Mouse (Mus musculus) neural tube, embryonic 13.5 days (tissue): Measurements from ENCODE around the gene Gm572. TPM values are rescaled to one million over a fixed set of nuclear protein-coding genes. Genes with fewer than 3 reads are reported as not detected.
A peak's percentile ranks its signal among the peaks of the same experiment; 100 is the strongest.

Experiments
- ATAC-seq: fragments of 200-750 bp; cut with Nextera tagmentation; 2 replicates; pipeline ENCODE4 v1.8.0; 2017; ENCODE audit warnings: low read depth, mild to moderate bottlenecking, moderate TSS enrichment, moderate library complexity
- H3K27ac ChIP-seq: fragments of 300-500 bp; sonication (generic); replicated peaks from 2 replicates; pipeline ENCODE4 v1.5.1; 2015; ENCODE audit warnings: moderate library complexity, mild to moderate bottlenecking, inconsistent platforms
- H3K27me3 ChIP-seq: fragments of 300-500 bp; sonication (generic); 2 replicates; pipeline ENCODE4 v1.6.1; 2015; ENCODE audit warnings: mild to moderate bottlenecking, inconsistent platforms
- H3K36me3 ChIP-seq: fragments of 300-500 bp; sonication (generic); 2 replicates; pipeline ENCODE4 v1.6.1; 2015; ENCODE audit warnings: mild to moderate bottlenecking, inconsistent platforms
- H3K4me1 ChIP-seq: fragments of 300-500 bp; sonication (generic); replicated peaks from 2 replicates; pipeline ENCODE4 v1.6.1; 2015; ENCODE audit warnings: inconsistent platforms
- H3K4me2 ChIP-seq: fragments of 300-500 bp; sonication (generic); 2 replicates; pipeline ENCODE4 v1.6.1; 2015; ENCODE audit warnings: inconsistent platforms, mild to moderate bottlenecking, moderate library complexity
- H3K4me3 ChIP-seq: fragments of 300-500 bp; sonication (generic); 2 replicates; pipeline ENCODE4 v1.5.1; 2015; ENCODE audit warnings: mild to moderate bottlenecking, inconsistent platforms
- H3K9ac ChIP-seq: fragments of 300-500 bp; sonication (generic); 2 replicates; pipeline ENCODE4 v1.6.1; 2015; ENCODE audit warnings: moderate library complexity, mild to moderate bottlenecking, inconsistent platforms
- H3K9me3 ChIP-seq: fragments of 300-500 bp; sonication (generic); 2 replicates; pipeline ENCODE4 v1.6.1; 2016; ENCODE audit warnings: inconsistent platforms
- WGBS: fragments of 180-500 bp; shearing (Covaris S2); methylation state at CpG from one replicate; pipeline ENCODE4 v1.1.7; 2015; 5-methylcytosine and 5-hydroxymethylcytosine counted together
- polyA plus RNA-seq: library from polyadenylated mRNA; unstranded; fragments of >200 nt; fragmentation: Nextera tagmentation; extraction: Ambion mirVana; gene quantifications from 2 replicates; pipeline ENCODE4 v1.2.1, GENCODE M21; 2015

Gm572 gene
- polyA plus RNA-seq: not detected in 2 replicates

DNA sequence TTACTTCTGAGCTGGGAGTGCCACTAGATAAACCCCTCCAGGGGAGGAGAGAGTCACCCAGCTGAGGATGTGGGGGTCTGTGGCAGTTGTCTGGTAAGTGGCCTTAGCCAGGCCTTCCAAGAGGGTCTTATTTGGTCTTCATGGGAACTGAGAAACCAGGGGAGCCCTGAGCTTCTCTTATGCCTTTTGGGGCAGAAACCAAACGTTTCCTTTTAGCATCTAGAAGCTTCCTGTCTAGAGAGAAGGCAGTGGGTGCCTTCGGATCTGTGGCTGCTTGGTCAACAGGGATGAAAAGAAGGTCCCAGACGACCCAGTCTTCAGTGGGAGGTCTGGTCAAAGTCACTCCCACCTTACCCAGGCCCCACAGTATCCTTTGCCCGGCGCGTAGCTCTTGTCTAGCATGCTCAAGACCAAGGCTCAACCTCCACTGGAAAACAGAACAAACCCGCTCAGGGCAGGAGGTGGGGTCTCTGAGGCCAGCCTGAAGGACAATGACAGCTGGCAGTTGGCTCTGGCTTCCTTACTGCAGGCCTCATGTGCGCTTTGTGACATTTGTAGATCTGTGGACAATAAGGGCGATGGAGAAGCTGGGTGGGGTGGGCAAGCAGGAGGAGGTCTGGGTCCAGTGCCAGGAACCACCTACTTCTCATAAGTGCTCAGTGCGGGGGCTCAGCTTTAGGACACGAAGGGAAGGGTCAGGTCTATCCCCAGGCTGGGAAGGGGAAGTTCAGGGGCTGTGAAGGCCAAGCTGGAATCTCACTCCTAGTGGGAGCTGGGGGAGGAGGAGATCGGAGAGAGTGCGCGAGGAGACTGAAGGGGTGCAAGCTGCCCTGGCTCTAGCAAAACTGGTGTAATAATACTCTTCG, at the start of gene Gm572:
Gm572 (plus strand) TSS at position 27 of the 866 bp plus-strand sequence.
- ATAC-seq: 0 out of 2 replicates have a peak, but pooled peaks have one; percentile 32
- 71% methylated on average over 15 of the region's 15 CpGs for WGBS
- peak within 1 kb of the TSS; percentile 35 for H3K4me2 ChIP-seq

DNA sequence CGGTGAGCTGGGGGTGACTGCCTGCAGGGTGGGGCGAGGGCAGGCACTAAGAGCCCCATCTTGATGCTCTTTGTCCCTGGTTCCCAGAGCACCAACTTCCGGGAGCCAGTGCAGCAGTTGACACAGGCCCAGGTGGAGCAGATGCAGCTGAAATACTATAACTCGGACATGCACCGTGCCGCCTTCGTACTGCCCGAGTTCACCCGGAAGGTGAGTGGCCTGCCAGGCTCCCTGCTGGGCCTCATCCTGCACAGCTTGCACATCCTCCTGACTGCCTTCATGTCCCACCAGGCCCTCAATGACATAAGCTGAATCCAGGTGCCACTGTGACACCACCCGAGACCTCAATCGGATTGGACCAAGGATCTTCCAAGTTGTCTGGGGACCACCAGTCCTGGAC, 49.1 kb upstream of the Gm572 start:
- H3K9me3 ChIP-seq: no peaks in the 10 kb centered on the region
- H3K27me3 ChIP-seq: no peaks in the 10 kb centered on the region
- no peak overlapping the region for H3K4me2 ChIP-seq
- H3K4me1 ChIP-seq: peaks cover 19% of the 10 kb centered on the region
- no peak for ATAC-seq
- no peak overlapping the region for H3K4me3 ChIP-seq
- H3K27ac ChIP-seq: no peak overlapping the region
- 95% methylated on average over 11 of the region's 11 CpGs for WGBS
- peaks cover 59% of the 10 kb centered on the region for H3K36me3 ChIP-seq
- H3K9ac ChIP-seq: no peak overlapping the region

More for the DNA sequence above, at the start of gene Gm572:
- Histone ChIP-seq H3K36me3 (no peaks in the 10 kb centered on the region), H3K9ac (no peak within 1 kb of the TSS), H3K9me3 (no peaks in the 10 kb centered on the region), H3K27me3 (no peaks in the 10 kb centered on the region), H3K4me1 (peaks cover 4% of the 10 kb centered on the region; the same call in 1 of the 2 replicates), H3K27ac (no peak within 1 kb of the TSS), H3K4me3 (no peak within 1 kb of the TSS)

DNA sequence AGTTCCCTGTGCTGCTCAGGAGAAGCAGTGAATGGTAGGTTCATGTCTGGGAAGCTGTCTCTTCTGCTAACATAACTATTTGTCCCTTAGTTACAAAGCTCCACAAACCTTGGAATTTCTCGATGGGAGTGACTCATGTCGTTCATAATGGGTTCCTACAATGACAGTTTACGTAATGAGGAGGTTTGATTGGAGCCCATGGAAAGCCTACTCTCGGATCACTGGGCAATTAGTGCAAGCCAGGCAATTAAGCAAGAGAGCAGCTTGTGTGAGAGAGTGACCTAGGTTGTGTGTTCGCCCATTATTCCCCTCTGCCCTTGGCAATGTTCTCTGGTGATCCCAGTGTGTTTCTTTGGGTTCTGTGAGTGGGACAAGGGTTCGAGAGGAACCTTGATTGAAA, 47.2 kb upstream of the Gm572 start:
- no peak overlapping the region for H3K4me2 ChIP-seq
- peaks cover 65% of the 10 kb centered on the region for H3K36me3 ChIP-seq
- no peak for ATAC-seq
- H3K9me3 ChIP-seq: no peaks in the 10 kb centered on the region
- peaks cover 14% of the 10 kb centered on the region for H3K4me1 ChIP-seq
- H3K9ac ChIP-seq: no peak overlapping the region
- 85% methylated on average over 6 of the region's 6 CpGs for WGBS
- no peak overlapping the region for H3K4me3 ChIP-seq
- no peak overlapping the region for H3K27ac ChIP-seq
- no peaks in the 10 kb centered on the region for H3K27me3 ChIP-seq

DNA sequence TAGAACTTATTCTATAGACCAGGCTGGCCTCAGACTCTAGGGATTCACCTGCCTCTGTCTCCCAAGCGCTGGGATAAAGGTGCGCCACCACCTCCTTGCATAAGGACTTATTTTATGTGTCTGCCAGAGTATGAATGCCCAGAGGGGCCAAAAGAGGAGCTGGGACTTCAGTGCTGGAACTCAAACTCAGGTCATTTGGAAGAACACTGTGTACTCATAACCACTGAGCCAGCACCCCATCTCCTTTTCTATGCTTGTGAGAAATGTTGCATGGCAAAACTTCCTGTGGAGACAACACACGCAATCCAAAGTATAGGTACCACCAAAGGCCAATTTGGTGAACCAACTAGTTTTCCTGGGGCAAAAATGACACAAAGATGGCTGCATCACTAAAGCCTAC, 46.4 kb upstream of the Gm572 start:
- Histone ChIP-seq H3K4me3 (no peak overlapping the region), H3K36me3 (peaks cover 65% of the 10 kb centered on the region), H3K9ac (no peak overlapping the region), H3K27ac (no peak overlapping the region), H3K9me3 (no peaks in the 10 kb centered on the region), H3K4me1 (peaks cover 14% of the 10 kb centered on the region), H3K4me2 (no peak overlapping the region), H3K27me3 (no peaks in the 10 kb centered on the region)
- no peak for ATAC-seq
- WGBS: 98% methylated on average over 3 of the region's 3 CpGs

DNA sequence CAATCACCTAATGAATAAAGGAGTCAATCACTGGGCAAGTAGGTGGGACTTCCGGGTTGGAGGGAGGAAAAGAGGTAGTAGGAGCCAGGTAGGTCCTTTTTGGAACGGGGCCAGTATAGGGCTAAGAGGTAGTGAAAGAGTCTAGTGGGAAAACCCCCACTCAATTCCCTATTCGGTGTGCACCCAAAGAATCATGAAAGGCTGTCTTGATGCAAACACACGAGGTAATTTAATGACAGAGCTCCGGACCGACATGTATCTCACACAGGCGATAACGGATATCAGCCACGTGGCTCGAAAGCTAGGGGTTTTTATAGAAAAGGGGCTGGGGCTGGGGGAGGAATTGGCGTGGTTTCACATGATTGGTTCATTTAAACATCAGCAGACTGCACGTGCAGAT, 44.3 kb upstream of the Gm572 start:
- H3K27ac ChIP-seq: no peak overlapping the region
- 96% methylated on average over 12 of the region's 12 CpGs for WGBS
- no peak overlapping the region for H3K4me3 ChIP-seq
- H3K27me3 ChIP-seq: no peaks in the 10 kb centered on the region
- peaks cover 56% of the 10 kb centered on the region for H3K36me3 ChIP-seq
- ATAC-seq: no peak
- no peak overlapping the region for H3K9ac ChIP-seq
- H3K4me2 ChIP-seq: no peak overlapping the region
- no peaks in the 10 kb centered on the region for H3K4me1 ChIP-seq
- no peaks in the 10 kb centered on the region for H3K9me3 ChIP-seq

DNA sequence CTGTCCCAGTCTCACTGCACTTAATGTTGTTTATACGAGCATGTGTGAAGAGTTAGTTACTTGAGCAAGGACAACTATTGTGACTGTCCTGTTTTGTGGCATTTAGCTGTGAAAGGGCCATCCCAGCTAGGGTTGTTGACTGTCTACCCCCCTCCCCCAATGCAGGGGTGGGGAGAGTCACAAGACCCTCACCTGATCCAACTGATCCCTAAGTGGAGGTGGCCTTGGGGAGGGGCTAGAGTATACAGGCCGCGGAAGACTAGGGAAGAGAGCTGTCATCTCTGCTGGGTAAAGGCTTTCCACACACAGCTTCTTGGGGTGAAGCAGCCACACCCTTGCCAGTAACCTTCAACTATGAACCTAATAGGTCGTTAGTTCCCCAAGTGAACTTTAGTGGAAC, 42.8 kb upstream of the Gm572 start:
- Histone ChIP-seq H3K9me3 (no peaks in the 10 kb centered on the region), H3K27ac (no peak overlapping the region), H3K4me2 (no peak overlapping the region), H3K36me3 (peaks cover 41% of the 10 kb centered on the region), H3K4me3 (no peak overlapping the region), H3K9ac (no peak overlapping the region), H3K4me1 (no peaks in the 10 kb centered on the region), H3K27me3 (no peaks in the 10 kb centered on the region)
- ATAC-seq: no peak
- WGBS: 94% methylated on average over 4 of the region's 4 CpGs

DNA sequence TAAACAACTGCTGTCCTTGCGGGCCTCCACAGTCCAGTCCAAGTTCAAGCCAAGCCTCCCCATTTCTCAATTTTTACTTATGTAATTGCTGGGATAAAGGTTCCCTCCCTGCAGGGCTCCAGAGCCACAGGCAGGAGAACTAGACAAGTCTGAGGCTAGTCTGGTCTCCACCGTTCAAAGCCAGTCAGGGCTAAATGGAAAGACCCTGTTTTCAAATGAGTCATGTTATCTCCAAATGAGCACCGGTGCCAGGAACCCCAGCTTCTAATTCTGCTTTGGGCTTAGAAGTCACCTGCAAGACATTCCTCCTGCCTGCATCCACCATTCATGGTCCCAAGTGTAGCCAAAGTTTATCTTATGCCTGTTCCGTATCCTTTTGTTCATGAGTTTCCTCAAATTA, 41.2 kb upstream of the Gm572 start:
- no peaks in the 10 kb centered on the region for H3K27me3 ChIP-seq
- WGBS: 84% methylated on average over 4 of the region's 4 CpGs
- no peak for ATAC-seq
- no peaks in the 10 kb centered on the region for H3K9me3 ChIP-seq
- H3K27ac ChIP-seq: no peak overlapping the region
- no peaks in the 10 kb centered on the region for H3K4me1 ChIP-seq
- H3K36me3 ChIP-seq: peaks cover 26% of the 10 kb centered on the region
- H3K9ac ChIP-seq: no peak overlapping the region
- no peak overlapping the region for H3K4me2 ChIP-seq
- no peak overlapping the region for H3K4me3 ChIP-seq

DNA sequence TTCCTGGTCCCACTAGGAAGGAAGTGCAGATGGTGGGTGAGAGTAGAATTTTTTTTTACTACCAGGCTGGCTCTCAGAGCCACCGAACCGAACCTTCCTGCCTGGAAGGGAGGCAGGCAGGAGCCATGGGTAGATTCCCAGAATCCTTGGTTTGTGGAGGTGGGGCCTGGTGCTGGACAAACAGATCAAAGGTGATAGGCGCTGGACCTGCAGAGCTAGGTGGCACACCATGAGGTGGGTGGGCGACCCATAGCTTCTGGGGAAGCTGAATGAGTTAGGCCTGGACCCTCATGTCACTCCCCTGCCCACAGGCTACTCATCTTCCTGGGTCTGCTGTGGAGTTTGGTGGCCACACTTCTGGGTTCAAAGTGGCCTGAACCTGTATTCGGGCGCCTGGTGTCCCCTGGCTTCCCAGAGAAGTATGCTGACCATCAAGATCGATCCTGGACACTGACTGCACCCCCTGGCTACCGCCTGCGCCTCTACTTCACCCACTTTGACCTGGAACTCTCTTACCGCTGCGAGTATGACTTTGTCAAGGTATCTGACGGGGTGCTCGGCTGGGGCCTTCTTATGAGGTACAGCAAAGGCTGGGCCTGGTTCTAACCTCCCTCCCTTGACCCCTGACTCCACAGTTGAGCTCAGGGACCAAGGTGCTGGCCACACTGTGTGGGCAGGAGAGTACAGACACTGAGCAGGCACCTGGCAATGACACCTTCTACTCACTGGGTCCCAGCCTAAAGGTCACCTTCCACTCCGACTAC, 40.6 kb upstream of the Gm572 start, which contains the start of gene Masp2:
Masp2 (plus strand) TSS at position 198 of the 764 bp plus-strand sequence.
- H3K27ac ChIP-seq: no peak within 1 kb of the TSS
- WGBS: 90% methylated on average over 14 of the region's 14 CpGs
- H3K4me2 ChIP-seq: no peak within 1 kb of the TSS
- no peaks in the 10 kb centered on the region for H3K4me1 ChIP-seq
- H3K9me3 ChIP-seq: no peaks in the 10 kb centered on the region
- no peak for ATAC-seq
- H3K9ac ChIP-seq: no peak within 1 kb of the TSS
- peaks cover 25% of the 10 kb centered on the region for H3K36me3 ChIP-seq
- H3K4me3 ChIP-seq: no peak within 1 kb of the TSS
- H3K27me3 ChIP-seq: no peaks in the 10 kb centered on the region

DNA sequence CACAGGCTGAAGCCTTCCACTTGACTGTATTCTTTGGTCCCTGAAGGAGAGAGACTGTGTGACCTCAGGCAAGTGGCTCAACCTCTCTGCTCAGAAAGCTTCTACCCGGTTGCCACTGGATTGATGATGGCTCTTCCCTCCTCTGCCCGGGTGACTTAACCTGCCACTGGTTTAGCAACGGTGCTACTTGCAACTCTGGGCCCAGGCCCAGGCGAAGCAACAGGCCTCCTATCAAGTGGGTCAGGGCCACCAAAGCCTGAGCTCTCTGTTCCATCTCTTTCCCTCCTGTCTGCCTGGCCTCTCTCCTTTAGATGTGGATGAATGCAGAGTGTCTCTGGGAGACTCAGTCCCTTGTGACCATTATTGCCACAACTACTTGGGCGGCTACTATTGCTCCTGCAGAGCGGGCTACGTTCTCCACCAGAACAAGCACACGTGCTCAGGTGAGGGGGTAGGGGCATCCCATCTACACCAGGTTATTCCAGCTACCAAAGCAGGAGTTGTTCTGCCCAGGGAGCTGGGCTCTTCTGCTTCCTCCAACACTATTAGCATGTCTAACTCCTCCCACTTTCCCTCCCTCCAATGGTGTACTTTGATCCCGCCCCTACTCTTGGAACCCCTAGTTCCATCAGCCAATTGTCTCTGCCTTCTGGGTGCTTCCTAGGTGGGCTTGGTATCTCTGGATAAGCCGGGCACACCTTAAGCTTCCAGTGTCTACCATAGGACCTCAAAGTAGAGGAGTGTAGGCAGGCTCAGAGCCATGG, 39.6 kb upstream of the Gm572 start:
- no peak overlapping the region for H3K9ac ChIP-seq
- H3K4me1 ChIP-seq: no peaks in the 10 kb centered on the region
- H3K9me3 ChIP-seq: no peaks in the 10 kb centered on the region
- no peak overlapping the region for H3K27ac ChIP-seq
- WGBS: 70% methylated on average over 10 of the region's 10 CpGs
- no peak overlapping the region for H3K4me3 ChIP-seq
- ATAC-seq: peak; percentile 17; the same call in 1 of the 2 replicates
- H3K36me3 ChIP-seq: peaks cover 16% of the 10 kb centered on the region
- H3K27me3 ChIP-seq: no peaks in the 10 kb centered on the region
- no peak overlapping the region for H3K4me2 ChIP-seq

DNA sequence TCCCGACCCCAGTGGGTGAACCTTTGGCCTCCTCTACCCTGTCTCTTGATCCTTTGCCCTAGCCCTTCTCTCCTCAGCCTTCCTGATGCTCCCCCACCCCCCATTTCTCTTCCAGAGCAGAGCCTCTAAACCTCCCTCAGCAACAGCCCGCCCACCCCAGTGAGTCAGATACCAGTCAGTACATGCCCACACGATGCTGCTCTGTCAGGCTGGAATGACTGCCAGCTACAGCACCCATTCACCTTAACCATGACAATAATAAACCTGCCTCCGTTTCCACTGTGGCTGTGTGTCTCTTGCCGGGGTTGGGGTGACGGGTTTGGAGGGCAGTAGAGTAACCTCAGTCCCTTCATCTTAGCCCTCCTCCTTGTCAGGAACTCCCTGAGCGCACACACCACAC, 39.0 kb upstream of the Gm572 start:
- Histone ChIP-seq H3K27ac (no peak overlapping the region), H3K4me3 (no peak overlapping the region), H3K9me3 (no peaks in the 10 kb centered on the region), H3K36me3 (peaks cover 11% of the 10 kb centered on the region), H3K27me3 (no peaks in the 10 kb centered on the region), H3K4me1 (no peaks in the 10 kb centered on the region), H3K9ac (no peak overlapping the region), H3K4me2 (no peak overlapping the region)
- WGBS: 82% methylated on average over 7 of the region's 7 CpGs
- ATAC-seq: no peak

DNA sequence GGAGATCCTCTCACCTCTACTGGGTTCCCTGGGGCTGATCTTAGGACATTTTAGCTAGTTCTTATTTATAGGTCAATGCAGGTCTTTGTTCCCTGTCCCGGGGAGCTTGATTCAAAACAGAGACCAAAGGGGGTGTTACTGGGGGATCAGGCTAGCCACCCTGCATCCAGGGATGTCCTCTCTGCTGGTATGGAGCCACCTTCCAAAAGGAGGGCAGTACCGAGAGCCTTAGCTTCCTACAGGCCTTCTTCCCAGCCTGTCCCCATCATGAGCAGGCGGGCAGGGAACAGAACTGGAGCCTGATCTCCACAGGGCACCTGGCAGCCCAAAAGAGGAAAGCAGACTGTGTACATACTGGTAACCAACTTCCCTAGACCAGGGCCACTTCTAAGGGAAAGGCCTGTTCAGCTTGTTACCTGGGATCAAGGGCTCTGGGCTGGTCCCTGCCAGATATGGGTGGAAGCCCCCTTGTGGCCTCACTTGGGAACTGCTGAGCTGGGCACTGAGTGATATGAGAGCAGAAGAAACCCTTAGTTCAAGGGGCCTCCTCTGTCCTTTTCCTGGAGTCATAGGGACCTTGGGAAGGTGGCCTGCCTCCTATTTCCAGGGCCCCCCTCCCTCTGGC, 38.5 kb upstream of the Gm572 start:
- Histone ChIP-seq H3K9ac (no peak overlapping the region), H3K4me3 (no peak overlapping the region), H3K36me3 (peaks cover 6% of the 10 kb centered on the region; the same call in 1 of the 2 replicates), H3K27ac (no peak overlapping the region), H3K9me3 (no peaks in the 10 kb centered on the region), H3K4me2 (no peak overlapping the region), H3K27me3 (no peaks in the 10 kb centered on the region), H3K4me1 (no peaks in the 10 kb centered on the region)
- 88% methylated on average over 3 of the region's 3 CpGs for WGBS
- ATAC-seq: no peak
